22 mouse cellular contexts compared by ENCODE assay signal in the genomic region with DNA sequence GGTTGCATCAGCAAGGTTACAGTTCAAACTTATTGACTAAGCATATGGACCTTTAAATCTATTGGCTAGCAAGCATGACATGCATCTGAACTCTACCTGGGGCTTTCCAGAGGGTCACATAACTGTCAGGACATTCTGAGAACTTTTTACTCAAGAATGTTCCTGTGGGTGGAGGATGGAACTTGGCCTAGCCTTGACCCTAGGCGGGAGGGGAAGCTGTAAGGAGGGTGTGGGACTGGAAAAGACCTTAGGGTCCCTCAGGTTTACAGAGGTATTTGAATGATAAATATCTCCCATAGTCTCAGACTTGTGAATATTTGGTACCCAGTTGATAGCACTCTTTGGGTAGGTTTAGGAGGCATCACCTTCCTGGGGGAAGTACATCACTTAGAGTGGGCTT.
"Had no signal": no experiment of that assay in that cellular context is flagged by ENCODE, and none has a peak within 500 bp of the region (broad histone marks: within the 10 kb centered on the region; RNA-seq: fewer than 3 reads in every experiment).

No protein-coding gene starts in this region.

- H3K27ac ChIP-seq: lung, embryonic 15.5 days; macrophage; midbrain, embryonic 12.5 days; neural tube, embryonic 13.5 days; neural tube, embryonic 15.5 days; stomach, embryonic 15.5 days; stomach, postnatal 0 days had no signal

- H3K36me3 ChIP-seq: lung, embryonic 15.5 days; midbrain, embryonic 12.5 days; neural tube, embryonic 13.5 days; neural tube, embryonic 15.5 days; stomach, embryonic 15.5 days had no signal

- H3K9ac ChIP-seq: liver, postnatal 0 days; lung, embryonic 15.5 days; midbrain, embryonic 12.5 days; neural tube, embryonic 13.5 days; neural tube, embryonic 15.5 days; stomach, embryonic 15.5 days had no signal

- DNase-seq: liver, postnatal 0 days; lung, adult 2 months; lung, postnatal 14 days; lung, postnatal 36 days; midbrain, embryonic 14.5 days; retina, postnatal 1 day; right cerebral cortex, adult 18-20 months; right cerebral cortex, postnatal 25 days; thymus, adult 2 months; thymus, postnatal 25 days; thymus, postnatal 4 days had no signal

- H3K27me3 ChIP-seq: lung, embryonic 15.5 days; megakaryocyte, embryonic 14.5 days; midbrain, embryonic 12.5 days; neural tube, embryonic 13.5 days; neural tube, embryonic 15.5 days; stomach, embryonic 15.5 days had no signal

- H3K9me3 ChIP-seq: lung, embryonic 15.5 days; megakaryocyte, embryonic 14.5 days; midbrain, embryonic 12.5 days; neural tube, embryonic 13.5 days; neural tube, embryonic 15.5 days; stomach, embryonic 15.5 days had no signal

- H3K4me2 ChIP-seq: lung, embryonic 15.5 days; midbrain, embryonic 12.5 days; neural tube, embryonic 13.5 days; neural tube, embryonic 15.5 days; stomach, embryonic 15.5 days had no signal

- H3K4me3 ChIP-seq: lung, embryonic 15.5 days; megakaryocyte, embryonic 14.5 days; midbrain, embryonic 12.5 days; myocyte; neural tube, embryonic 13.5 days; neural tube, embryonic 15.5 days; stomach, embryonic 15.5 days had no signal

- ATAC-seq: liver, postnatal 0 days; lung, postnatal 0 days; midbrain, embryonic 16.5 days had no signal
